Comparison of ENCODE assay signal across 20 mouse cellular contexts in genomic region chr3:40673515-40673914, GRCm38 (mm10). TPM values are rescaled to one million over a fixed set of nuclear protein-coding genes. Genes with fewer than 3 reads are reported as not detected.
DNase-seq lines count a peak whose midpoint lies in the region; ATAC-seq lines count a peak whose summit lies in the region.
"Had no signal": no experiment of that assay in that cellular context is flagged by ENCODE, and none has a peak within 500 bp of the region (broad histone marks: within the 10 kb centered on the region; RNA-seq: fewer than 3 reads in every experiment).

No protein-coding gene starts in this region.

- no peaks in the 10 kb centered on the region for H3K27me3 ChIP-seq in hindbrain, embryonic 13.5 days
- no peaks in the 10 kb centered on the region for H3K27me3 ChIP-seq in hindbrain, embryonic 11.5 days (ENCODE audit: control insufficient read depth, insufficient read depth, low read length)
- no peaks in the 10 kb centered on the region for H3K27me3 ChIP-seq in forebrain, embryonic 11.5 days (ENCODE audit: control insufficient read depth, insufficient read depth, low read length)
- H3K27me3 ChIP-seq: heart, embryonic 13.5 days; Patski had no signal

- peaks cover 8% of the 10 kb centered on the region; the same call in 1 of the 2 replicates for H3K4me1 ChIP-seq in hindbrain, embryonic 13.5 days (replicated peaks)
- no peaks in the 10 kb centered on the region for H3K4me1 ChIP-seq in hindbrain, embryonic 11.5 days (replicated peaks; ENCODE audit: control insufficient read depth, insufficient read depth, low read length)
- peaks cover 12% of the 10 kb centered on the region; the same call in 1 of the 2 replicates for H3K4me1 ChIP-seq in forebrain, embryonic 11.5 days (replicated peaks; ENCODE audit: control insufficient read depth, insufficient read depth, low read length)

- 73% methylated on average over 1 of the region's 1 CpGs for WGBS in hindbrain, embryonic 13.5 days
- 69% methylated on average over 1 of the region's 1 CpGs for WGBS in hindbrain, embryonic 11.5 days
- WGBS in forebrain, embryonic 11.5 days = 14% methylated on average over 1 of the region's 1 CpGs

- no peak for ATAC-seq in hindbrain, embryonic 13.5 days (ENCODE audit: low FRiP score)
- no peak for ATAC-seq in hindbrain, embryonic 11.5 days (ENCODE audit: low FRiP score)
- peak; percentile 91 for ATAC-seq in forebrain, embryonic 11.5 days (replicated peaks; ENCODE audit: low FRiP score)
- ATAC-seq: activated CD4-positive, CD25-positive, alpha-beta regulatory T cell, adult 4 months; Patski had no signal

- peaks cover 4% of the 10 kb centered on the region; the same call in 1 of the 2 replicates for H3K36me3 ChIP-seq in hindbrain, embryonic 13.5 days
- no peaks in the 10 kb centered on the region for H3K36me3 ChIP-seq in hindbrain, embryonic 11.5 days (ENCODE audit: control insufficient read depth, insufficient read depth, low read length)
- H3K36me3 ChIP-seq in forebrain, embryonic 11.5 days (ENCODE audit: control insufficient read depth, insufficient read depth, low read length) = no peaks in the 10 kb centered on the region

- no peaks in the 10 kb centered on the region for H3K9me3 ChIP-seq in hindbrain, embryonic 13.5 days
- no peaks in the 10 kb centered on the region for H3K9me3 ChIP-seq in hindbrain, embryonic 11.5 days (ENCODE audit: control insufficient read depth, low read length)
- H3K9me3 ChIP-seq in forebrain, embryonic 11.5 days (ENCODE audit: control insufficient read depth, low read length) = no peaks in the 10 kb centered on the region
- H3K9me3 ChIP-seq: heart, embryonic 13.5 days had no signal

- H3K9ac ChIP-seq in hindbrain, embryonic 13.5 days = no peak overlapping the region
- H3K9ac ChIP-seq in hindbrain, embryonic 11.5 days (ENCODE audit: low read depth, low read length) = no peak overlapping the region
- no peak overlapping the region for H3K9ac ChIP-seq in forebrain, embryonic 11.5 days (ENCODE audit: low read length)
- H3K9ac ChIP-seq: heart, embryonic 13.5 days had no signal

- 0 out of 2 replicates have a peak overlapping the region, but pooled peaks have one; percentile 8 for H3K27ac ChIP-seq in hindbrain, embryonic 13.5 days
- H3K27ac ChIP-seq in hindbrain, embryonic 11.5 days (ENCODE audit: low read depth, low read length) = no peak overlapping the region
- H3K27ac ChIP-seq in forebrain, embryonic 11.5 days (ENCODE audit: low read depth, low read length) = peak overlapping the region; percentile 27; the same call in 1 of the 2 replicates

- H3K4me2 ChIP-seq in hindbrain, embryonic 13.5 days = no peak overlapping the region
- H3K4me2 ChIP-seq in hindbrain, embryonic 11.5 days (replicated peaks; ENCODE audit: low read depth, low read length) = no peak overlapping the region
- no peak overlapping the region for H3K4me2 ChIP-seq in forebrain, embryonic 11.5 days (ENCODE audit: low read depth, low read length, severe bottlenecking)
- H3K4me2 ChIP-seq: heart, embryonic 13.5 days had no signal

- H3K4me3 ChIP-seq in hindbrain, embryonic 13.5 days = no peak overlapping the region
- no peak overlapping the region for H3K4me3 ChIP-seq in hindbrain, embryonic 11.5 days (ENCODE audit: low read depth, low read length)
- H3K4me3 ChIP-seq in forebrain, embryonic 11.5 days (ENCODE audit: low read depth, low read length) = no peak overlapping the region
- H3K4me3 ChIP-seq: erythroblast, embryonic 14.5 days; heart, embryonic 13.5 days had no signal

- DNase-seq in hindbrain, embryonic 11.5 days (ENCODE audit: low spot score) = no peak
- peak; percentile 80 for DNase-seq in Muller cell, postnatal 12 days (ENCODE audit: inconsistent ontology term)
- no peak for DNase-seq in forebrain, embryonic 11.5 days (ENCODE audit: low spot score)
- peak; percentile 20 for DNase-seq in hindlimb bud, embryonic 11.5 days (ENCODE audit: extremely low spot score, low read depth, low spot score)
- no peak for DNase-seq in cerebellum, postnatal 25 days
- no peak for DNase-seq in urinary bladder, postnatal 36 days (ENCODE audit: low spot score in 2 of 2)
- DNase-seq: adrenal gland, postnatal 14 days; B cell, adult 2 months; cerebellum, adult 9-11 months; heart, postnatal 4 days; kidney, adult 8-10 months; kidney, postnatal 4 days; lung, adult 2 months; lung, postnatal 36 days; thymus, postnatal 4 days had no signal

RNA-seq across cellular contexts. Expression of gene Slc25a31, which starts 35.1 kb away (rescaled TPM):
- polyA plus RNA-seq in hindbrain, embryonic 13.5 days (2015; fragmentation: Nextera tagmentation; extraction: Ambion mirVana) = 0.27 and 0.41 TPM in 2 replicates
- 0.11 and 0.27 TPM in 2 replicates for polyA plus RNA-seq in hindbrain, embryonic 11.5 days (2014; fragmentation: Nextera tagmentation; extraction: Ambion mirVana)
- polyA plus RNA-seq in forebrain, embryonic 11.5 days (2014; fragmentation: Nextera tagmentation; extraction: Ambion mirVana) = 0.11 TPM in 1 of 2 replicates, not detected in the other
- polyA plus RNA-seq: activated CD4-positive, CD25-positive, alpha-beta regulatory T cell, adult 4 months; erythroblast, embryonic 14.5 days; Patski had no signal

Comparison
In these comparisons a context has a peak if more than half of its experiments do, and no peak if none do; other contexts are left out.
1. DNase-seq: peak in Muller cell, postnatal 12 days (single experiment) and hindlimb bud, embryonic 11.5 days (single experiment); none in hindbrain, embryonic 11.5 days (single experiment), forebrain, embryonic 11.5 days (single experiment), cerebellum, postnatal 25 days (0 of 2) and urinary bladder, postnatal 36 days (0 of 2).